Mouse (Mus musculus) forebrain, embryonic 11.5 days (tissue): ENCODE data around the gene Rhot1. TPM values are rescaled to one million over a fixed set of nuclear protein-coding genes. Genes with fewer than 3 reads are reported as not detected.

Experiments used
- ATAC-seq: fragments of 200-750 bp; cut with Nextera tagmentation; replicated peaks from 2 replicates; pipeline ENCODE4 v1.8.0; 2017; ENCODE audit warnings: moderate TSS enrichment; ENCODE audit not compliant: low FRiP score
- DNase-seq: peaks from one replicate; pipeline ENCODE4 v3.0.0-alpha.2; 2017; ENCODE audit warnings: low spot score
- H3K27ac ChIP-seq: fragments of 300-500 bp; sonication (generic); 2 replicates; pipeline ENCODE4 v1.5.1; 2014; ENCODE audit warnings: low read depth, low read length
- H3K27me3 ChIP-seq: fragments of 300-500 bp; sonication (generic); 2 replicates; pipeline ENCODE4 v1.6.1; 2014; ENCODE audit warnings: mild to moderate bottlenecking, low read length, mixed read lengths; ENCODE audit not compliant: control insufficient read depth, insufficient read depth
- H3K36me3 ChIP-seq: fragments of 300-500 bp; sonication (generic); 2 replicates; pipeline ENCODE4 v1.6.1; 2014; ENCODE audit warnings: mild to moderate bottlenecking, low read length, moderate library complexity, mixed read lengths; ENCODE audit not compliant: control insufficient read depth, insufficient read depth
- H3K4me1 ChIP-seq: fragments of 300-500 bp; sonication (generic); replicated peaks from 2 replicates; pipeline ENCODE4 v1.6.1; 2014; ENCODE audit warnings: low read length, mixed read lengths; ENCODE audit not compliant: control insufficient read depth, insufficient read depth
- H3K4me2 ChIP-seq: fragments of 300-500 bp; sonication (generic); 2 replicates; pipeline ENCODE4 v1.6.1; 2014; ENCODE audit warnings: low read depth, mild to moderate bottlenecking, low read length, moderate library complexity, mixed read lengths; ENCODE audit not compliant: severe bottlenecking
- H3K4me3 ChIP-seq: fragments of 300-500 bp; sonication (generic); 2 replicates; pipeline ENCODE4 v1.5.1; 2014; ENCODE audit warnings: low read depth, low read length
- H3K9ac ChIP-seq: fragments of 300-500 bp; sonication (generic); 2 replicates; pipeline ENCODE4 v1.6.1; 2014; ENCODE audit warnings: low read length
- H3K9me3 ChIP-seq: fragments of 300-500 bp; sonication (generic); 2 replicates; pipeline ENCODE4 v1.6.1; 2016; ENCODE audit warnings: low read length, mixed read lengths; ENCODE audit not compliant: control insufficient read depth
- WGBS: fragments of 180-500 bp; shearing (Covaris S2); extraction: QIAGEN DNeasy Blood & Tissue Kit; methylation state at CpG from one replicate; pipeline ENCODE4 v1.1.7; 2014; 5-methylcytosine and 5-hydroxymethylcytosine counted together
- polyA plus RNA-seq: library from polyadenylated mRNA; unstranded; fragments of >200 nt; fragmentation: Nextera tagmentation; extraction: Ambion mirVana; gene quantifications from 2 replicates; pipeline ENCODE4 v1.2.1, GENCODE M21; 2014

Rhot1 gene
- polyA plus RNA-seq, 1 experiment from 2014 or later = 73.7 TPM

- no peak overlapping the region for H3K4me3 ChIP-seq
- no peaks in the 10 kb centered on the region for H3K27me3 ChIP-seq
- no peaks in the 10 kb centered on the region for H3K9me3 ChIP-seq
- no peak for DNase-seq
- H3K9ac ChIP-seq = no peak overlapping the region
- WGBS = 90% methylated on average over 4 of the region's 4 CpGs
- H3K4me1 ChIP-seq = no peaks in the 10 kb centered on the region
- no peak overlapping the region for H3K4me2 ChIP-seq
- H3K36me3 ChIP-seq = peaks cover 4% of the 10 kb centered on the region
- no peak overlapping the region for H3K27ac ChIP-seq
- no peak for ATAC-seq
These were observed 29.5 kb downstream of the Rhot1 start for GRCm38 (mm10) chr11:80238306-80238705.

GRCm38 (mm10) chr11:80247026-80247425, 38.2 kb downstream of the Rhot1 start:
- Histone ChIP-seq H3K4me1 (no peaks in the 10 kb centered on the region), H3K36me3 (peaks cover 17% of the 10 kb centered on the region), H3K27me3 (no peaks in the 10 kb centered on the region), H3K27ac (no peak overlapping the region), H3K9ac (no peak overlapping the region), H3K4me3 (no peak overlapping the region), H3K9me3 (no peaks in the 10 kb centered on the region), H3K4me2 (no peak overlapping the region)
- no peak for ATAC-seq
- DNase-seq = no peak

- Histone ChIP-seq H3K4me3 (no peak overlapping the region), H3K27me3 (no peaks in the 10 kb centered on the region), H3K9me3 (no peaks in the 10 kb centered on the region), H3K9ac (no peak overlapping the region), H3K4me1 (no peaks in the 10 kb centered on the region), H3K4me2 (no peak overlapping the region), H3K36me3 (peaks cover 13% of the 10 kb centered on the region), H3K27ac (no peak overlapping the region)
- ATAC-seq = no peak
- WGBS = 91% methylated on average over 3 of the region's 3 CpGs
- DNase-seq = no peak
These were observed 39.7 kb downstream of the Rhot1 start for GRCm38 (mm10) chr11:80248531-80248930.

GRCm38 (mm10) chr11:80264137-80264536, 55.3 kb downstream of the Rhot1 start:
- no peaks in the 10 kb centered on the region for H3K9me3 ChIP-seq
- DNase-seq = no peak
- no peak overlapping the region for H3K27ac ChIP-seq
- 94% methylated on average over 8 of the region's 8 CpGs for WGBS
- no peak overlapping the region for H3K4me2 ChIP-seq
- no peaks in the 10 kb centered on the region; the same call in 1 of the 2 replicates for H3K36me3 ChIP-seq
- no peaks in the 10 kb centered on the region for H3K27me3 ChIP-seq
- H3K4me3 ChIP-seq = no peak overlapping the region
- ATAC-seq = no peak
- no peak overlapping the region for H3K9ac ChIP-seq
- H3K4me1 ChIP-seq = no peaks in the 10 kb centered on the region

- WGBS = 86% methylated on average over 5 of the region's 5 CpGs
- H3K27me3 ChIP-seq = no peaks in the 10 kb centered on the region
- no peak overlapping the region for H3K4me2 ChIP-seq
- H3K9ac ChIP-seq = no peak overlapping the region
- no peak overlapping the region for H3K4me3 ChIP-seq
- no peaks in the 10 kb centered on the region; the same call in 1 of the 2 replicates for H3K36me3 ChIP-seq
- DNase-seq (no peak), ATAC-seq (no peak)
- no peaks in the 10 kb centered on the region; the same call in 1 of the 2 replicates for H3K9me3 ChIP-seq
- no peaks in the 10 kb centered on the region for H3K4me1 ChIP-seq
- H3K27ac ChIP-seq = no peak overlapping the region
These were observed 62.3 kb downstream of the Rhot1 start for GRCm38 (mm10) chr11:80271096-80271495.

GRCm38 (mm10) chr11:80275011-80275410, 66.2 kb downstream of the Rhot1 start:
- H3K4me2 ChIP-seq = no peak overlapping the region
- ATAC-seq = no peak
- no peak overlapping the region for H3K4me3 ChIP-seq

GRCm38 (mm10) chr11:80278054-80278453, 69.2 kb downstream of the Rhot1 start:
- Histone ChIP-seq H3K27me3 (no peaks in the 10 kb centered on the region), H3K4me3 (no peak overlapping the region), H3K36me3 (no peaks in the 10 kb centered on the region), H3K9ac (no peak overlapping the region), H3K4me1 (no peaks in the 10 kb centered on the region), H3K9me3 (no peaks in the 10 kb centered on the region; the same call in 1 of the 2 replicates), H3K27ac (no peak overlapping the region), H3K4me2 (no peak overlapping the region)
- ATAC-seq (no peak), DNase-seq (no peak)
- WGBS = 79% methylated on average over 2 of the region's 2 CpGs

More at GRCm38 (mm10) chr11:80275011-80275410, 66.2 kb downstream of the Rhot1 start:
- H3K27me3 ChIP-seq = no peaks in the 10 kb centered on the region
- no peak for DNase-seq
- WGBS = 66% methylated on average over 3 of the region's 3 CpGs
- no peaks in the 10 kb centered on the region; the same call in 1 of the 2 replicates for H3K9me3 ChIP-seq
- no peak overlapping the region for H3K27ac ChIP-seq
- H3K9ac ChIP-seq = no peak overlapping the region
- no peaks in the 10 kb centered on the region for H3K4me1 ChIP-seq
- H3K36me3 ChIP-seq = no peaks in the 10 kb centered on the region

- Histone ChIP-seq H3K4me2 (no peak overlapping the region), H3K4me1 (no peaks in the 10 kb centered on the region), H3K9me3 (no peaks in the 10 kb centered on the region), H3K27me3 (no peaks in the 10 kb centered on the region), H3K36me3 (no peaks in the 10 kb centered on the region), H3K4me3 (no peak overlapping the region), H3K9ac (no peak overlapping the region), H3K27ac (no peak overlapping the region)
- 87% methylated on average over 3 of the region's 3 CpGs for WGBS
- ATAC-seq (no peak), DNase-seq (no peak)
These were observed 75.0 kb downstream of the Rhot1 start for GRCm38 (mm10) chr11:80283786-80284185.

GRCm38 (mm10) chr11:80284641-80285040, 75.8 kb downstream of the Rhot1 start:
- 71% methylated on average over 6 of the region's 6 CpGs for WGBS
- H3K27me3 ChIP-seq = no peaks in the 10 kb centered on the region
- H3K4me2 ChIP-seq = no peak overlapping the region
- no peak overlapping the region for H3K4me3 ChIP-seq
- H3K9me3 ChIP-seq = no peaks in the 10 kb centered on the region
- no peaks in the 10 kb centered on the region for H3K4me1 ChIP-seq
- no peak overlapping the region for H3K9ac ChIP-seq
- DNase-seq (no peak), ATAC-seq (no peak)
- no peaks in the 10 kb centered on the region for H3K36me3 ChIP-seq
- no peak overlapping the region for H3K27ac ChIP-seq
